Mouse (Mus musculus): Measurements from ENCODE around the gene Foxp2.

Gene Foxp2

GRCm38 (mm10) chr6:15370827-15371226 lies 469.7 kb downstream of the Foxp2 start:
- DNase-seq (ENCODE audit: low spot score in 2 of 2) = no peak

- no peak for DNase-seq (ENCODE audit: low spot score in 2 of 2)
Measured at GRCm38 (mm10) chr6:15373621-15374020, 472.5 kb downstream of the Foxp2 start.

- DNase-seq (ENCODE audit: low spot score in 2 of 2) = no peak
Measured at GRCm38 (mm10) chr6:15378261-15378660, 477.1 kb downstream of the Foxp2 start.

GRCm38 (mm10) chr6:15396462-15396861 lies 495.3 kb downstream of the Foxp2 start:
- DNase-seq (ENCODE audit: low spot score in 2 of 2) = no peak

- no peak for DNase-seq (ENCODE audit: low spot score in 2 of 2)
Measured at GRCm38 (mm10) chr6:15397485-15397884, 496.3 kb downstream of the Foxp2 start.

GRCm38 (mm10) chr6:15401138-15401537 lies 500.0 kb downstream of the Foxp2 start:
- no peak for DNase-seq (ENCODE audit: low spot score in 2 of 2)

- no peak for DNase-seq (ENCODE audit: low spot score in 2 of 2)
Measured at GRCm38 (mm10) chr6:15402026-15402425, 500.9 kb downstream of the Foxp2 start.

GRCm38 (mm10) chr6:15415099-15415498 lies 514.0 kb downstream of the Foxp2 start:
- no peak for DNase-seq (ENCODE audit: low spot score in 2 of 2)

GRCm38 (mm10) chr6:15459701-15460100 lies 558.6 kb downstream of the Foxp2 start:
- no peak for DNase-seq (ENCODE audit: low spot score in 2 of 2)

GRCm38 (mm10) chr6:15463390-15463789 lies 562.2 kb downstream of the Foxp2 start:
- DNase-seq (ENCODE audit: low spot score in 2 of 2) = no peak

- DNase-seq (ENCODE audit: low spot score in 2 of 2) = no peak
Measured at GRCm38 (mm10) chr6:15465471-15465870, 564.3 kb downstream of the Foxp2 start.

GRCm38 (mm10) chr6:15466634-15467033 lies 565.5 kb downstream of the Foxp2 start:
- DNase-seq (ENCODE audit: low spot score in 2 of 2) = no peak

GRCm38 (mm10) chr6:15486909-15487308 lies 585.8 kb downstream of the Foxp2 start:
- DNase-seq (ENCODE audit: low spot score in 2 of 2) = no peak

Data from thymus, postnatal 10 days (tissue).